ENCODE assay signal across 28 mouse cellular contexts in genomic region chr1:84552005-84552404, GRCm38 (mm10).
"Had no signal": no experiment of that assay in that cellular context is flagged by ENCODE, and none has a peak within 500 bp of the region (broad histone marks: within the 10 kb centered on the region; RNA-seq: fewer than 3 reads in every experiment).

No protein-coding gene starts in this region.

- H3K4me2 ChIP-seq: embryonic facial prominence, embryonic 12.5 days; embryonic facial prominence, embryonic 13.5 days; embryonic facial prominence, embryonic 15.5 days; forebrain, embryonic 12.5 days; forebrain, embryonic 13.5 days; forebrain, embryonic 15.5 days had no signal

- H3K27ac ChIP-seq: embryonic facial prominence, embryonic 10.5 days; embryonic facial prominence, embryonic 12.5 days; embryonic facial prominence, embryonic 13.5 days; embryonic facial prominence, embryonic 15.5 days; forebrain, embryonic 10.5 days; forebrain, embryonic 12.5 days; forebrain, embryonic 13.5 days; forebrain, embryonic 15.5 days; gastrocnemius, adult 2 months; heart, adult 2 months; heart, embryonic 10.5 days had no signal

- DNase-seq: cerebellum, adult 8-10 months; cerebellum, adult 9-10 months; cerebellum, adult 9-11 months; cerebellum, postnatal 10 days; cerebellum, postnatal 14 days; cerebellum, postnatal 25 days; cerebellum, postnatal 36 days; embryo, embryonic 11 days; forebrain, postnatal 0 days; gastrocnemius, adult 2 months; gastrocnemius, postnatal 10 days; gastrocnemius, postnatal 14 days; gastrocnemius, postnatal 25 days; gastrocnemius, postnatal 36 days; heart, adult 18-20 months; heart, adult 2 months had no signal

- ATAC-seq: forebrain, embryonic 13.5 days; forebrain, embryonic 14.5 days; forebrain, embryonic 15.5 days; forebrain, embryonic 16.5 days; forebrain, postnatal 0 days had no signal

- H3K9me3 ChIP-seq: embryonic facial prominence, embryonic 10.5 days; embryonic facial prominence, embryonic 12.5 days; embryonic facial prominence, embryonic 13.5 days; embryonic facial prominence, embryonic 15.5 days; forebrain, embryonic 10.5 days; forebrain, embryonic 12.5 days; forebrain, embryonic 13.5 days; forebrain, embryonic 15.5 days; heart, embryonic 10.5 days had no signal

- H3K27me3 ChIP-seq: embryonic facial prominence, embryonic 12.5 days; embryonic facial prominence, embryonic 13.5 days; embryonic facial prominence, embryonic 15.5 days; forebrain, embryonic 13.5 days; forebrain, embryonic 15.5 days had no signal

- H3K4me1 ChIP-seq: embryonic facial prominence, embryonic 10.5 days; embryonic facial prominence, embryonic 12.5 days; embryonic facial prominence, embryonic 13.5 days; embryonic facial prominence, embryonic 15.5 days; heart, embryonic 10.5 days had no signal

- H3K9ac ChIP-seq: embryonic facial prominence, embryonic 12.5 days; embryonic facial prominence, embryonic 13.5 days; embryonic facial prominence, embryonic 15.5 days; forebrain, embryonic 12.5 days; forebrain, embryonic 13.5 days; forebrain, embryonic 15.5 days; forebrain, postnatal 0 days had no signal

- H3K4me3 ChIP-seq: embryonic facial prominence, embryonic 10.5 days; embryonic facial prominence, embryonic 12.5 days; embryonic facial prominence, embryonic 13.5 days; embryonic facial prominence, embryonic 15.5 days; erythroblast, embryonic 14.5 days; forebrain, embryonic 10.5 days; forebrain, embryonic 12.5 days; forebrain, embryonic 13.5 days; forebrain, embryonic 15.5 days; gastrocnemius, adult 2 months; heart, adult 2 months; heart, embryonic 10.5 days had no signal

- H3K36me3 ChIP-seq: embryonic facial prominence, embryonic 10.5 days; embryonic facial prominence, embryonic 12.5 days; embryonic facial prominence, embryonic 13.5 days; embryonic facial prominence, embryonic 15.5 days; forebrain, embryonic 10.5 days; forebrain, embryonic 12.5 days; forebrain, embryonic 15.5 days; heart, embryonic 10.5 days had no signal
